Mouse (Mus musculus): ENCODE data around the gene Irf9. TPM values are rescaled to one million over a fixed set of nuclear protein-coding genes. Genes with fewer than 3 reads are reported as not detected.

Gene Irf9
- polyA plus RNA-seq (2015; fragmentation: Nextera tagmentation; extraction: Ambion mirVana), result 10.5 and 10.8 TPM in 2 replicates

DNA sequence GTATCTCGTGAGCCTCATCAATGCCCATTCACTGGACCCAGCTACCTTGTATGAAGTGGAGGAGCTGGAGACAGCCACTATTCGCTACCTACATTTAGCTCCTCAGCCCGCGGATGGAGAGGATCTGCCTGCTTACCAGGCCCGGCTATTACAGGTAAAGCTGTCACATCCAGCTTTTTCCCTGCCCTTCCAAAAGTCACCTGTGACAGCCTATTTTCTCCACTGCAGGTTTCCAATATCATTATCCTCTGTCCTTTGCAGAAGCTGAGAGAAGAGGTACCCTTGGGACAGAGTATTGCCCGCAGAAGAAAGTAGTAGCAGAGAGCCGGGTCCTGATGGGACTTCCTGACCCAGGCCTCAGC is at the start of gene Irf9:
Irf9 (plus strand) TSS at position 301 of the 362 bp plus-strand sequence.
- 80% methylated on average over 7 of the region's 7 CpGs for WGBS
- Histone ChIP-seq H3K4me3 (replicated peaks) (peak within 1 kb of the TSS; percentile 39), H3K4me2 (replicated peaks) (peak within 1 kb of the TSS; percentile 74), H3K27ac (peak within 1 kb of the TSS; percentile 82), H3K4me1 (replicated peaks) (0 out of 2 replicates have a peak, but pooled peaks cover 10% of the 10 kb centered on the region), H3K9ac (peak within 1 kb of the TSS; percentile 56), H3K27me3 (replicated peaks) (no peaks in the 10 kb centered on the region), H3K36me3 (peaks cover 49% of the 10 kb centered on the region), H3K9me3 (no peaks in the 10 kb centered on the region)
- ATAC-seq, result no peak

DNA sequence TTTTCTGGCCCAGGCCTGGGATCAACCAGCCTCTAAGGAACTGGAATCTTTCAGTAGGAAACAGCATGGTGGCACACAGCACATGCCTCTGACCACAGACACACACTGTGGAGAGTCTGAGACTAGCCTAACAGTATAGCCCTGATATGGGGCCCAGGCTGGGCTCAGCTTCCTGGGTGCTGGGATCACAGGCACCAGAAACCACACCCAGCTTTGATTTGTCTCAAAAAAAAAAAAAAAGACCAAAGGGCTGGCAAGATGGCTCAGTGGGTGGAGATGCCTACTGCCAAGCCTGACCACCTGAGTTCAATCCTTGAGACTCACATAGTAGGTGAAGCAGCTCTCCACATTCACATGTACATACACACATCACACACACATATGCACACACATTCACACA is 48.7 kb upstream of the Irf9 start:
- H3K27me3 ChIP-seq (replicated peaks), result no peaks in the 10 kb centered on the region
- H3K36me3 ChIP-seq, result no peaks in the 10 kb centered on the region
- no peak overlapping the region for H3K4me2 ChIP-seq (replicated peaks)
- H3K4me1 ChIP-seq (replicated peaks), result no peaks in the 10 kb centered on the region
- H3K4me3 ChIP-seq (replicated peaks), result no peak overlapping the region
- no peaks in the 10 kb centered on the region for H3K9me3 ChIP-seq
- peak; percentile 44; the same call in 1 of the 2 replicates for ATAC-seq
- H3K9ac ChIP-seq, result no peak overlapping the region
- no peak overlapping the region for H3K27ac ChIP-seq

DNA sequence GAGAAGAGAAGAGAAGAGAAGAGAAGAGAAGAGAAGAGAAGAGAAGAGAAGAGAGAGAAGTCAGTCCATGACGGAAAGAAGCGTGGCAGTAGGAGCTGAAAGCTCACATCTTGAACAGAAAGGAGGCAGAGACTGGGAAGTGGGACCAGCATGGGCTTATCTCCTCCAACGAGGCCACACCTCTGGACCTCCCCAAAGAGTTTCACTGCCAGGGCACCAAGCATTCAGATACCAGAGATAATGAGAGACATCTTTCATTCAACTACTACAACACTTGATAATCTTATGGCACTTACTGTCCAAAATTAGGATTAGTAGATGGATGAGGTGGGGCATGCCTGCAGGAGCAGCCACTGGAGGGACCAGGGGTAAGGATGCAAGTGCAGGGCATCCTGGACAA is 47.6 kb upstream of the Irf9 start:
- Histone ChIP-seq H3K4me2 (replicated peaks) (no peak overlapping the region), H3K9ac (no peak overlapping the region), H3K4me1 (replicated peaks) (no peaks in the 10 kb centered on the region), H3K9me3 (no peaks in the 10 kb centered on the region), H3K27ac (no peak overlapping the region), H3K4me3 (replicated peaks) (no peak overlapping the region), H3K27me3 (replicated peaks) (no peaks in the 10 kb centered on the region), H3K36me3 (no peaks in the 10 kb centered on the region)
- 75% methylated on average over 3 of the region's 3 CpGs for WGBS
- ATAC-seq, result no peak

DNA sequence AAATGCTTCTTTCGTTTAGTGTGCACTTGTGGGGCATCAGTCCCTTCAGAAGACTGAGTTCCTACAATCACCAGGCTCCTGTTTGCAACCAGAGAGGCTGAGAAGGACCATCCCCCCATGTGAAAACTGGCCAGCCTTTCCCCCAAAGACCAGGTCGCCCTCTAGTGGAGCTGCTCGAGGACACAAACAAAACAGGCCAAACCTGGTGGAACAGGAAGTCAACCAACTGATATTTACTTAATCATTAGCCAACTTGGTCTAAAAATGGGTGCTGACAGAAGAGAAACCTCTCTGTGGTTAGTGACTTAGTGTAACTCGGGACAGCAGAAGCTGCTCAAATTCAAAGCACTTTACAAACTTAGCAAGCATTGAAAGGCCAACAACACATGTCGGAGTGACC is 46.4 kb upstream of the Irf9 start:
- Histone ChIP-seq H3K4me2 (replicated peaks) (0 out of 2 replicates have a peak overlapping the region, but pooled peaks have one; percentile 17), H3K4me1 (replicated peaks) (peaks cover 10% of the 10 kb centered on the region), H3K27me3 (replicated peaks) (no peaks in the 10 kb centered on the region), H3K9ac (no peak overlapping the region), H3K36me3 (no peaks in the 10 kb centered on the region), H3K9me3 (no peaks in the 10 kb centered on the region), H3K27ac (peak overlapping the region; percentile 64; the same call in 1 of the 2 replicates), H3K4me3 (replicated peaks) (no peak overlapping the region)
- WGBS, result 25% methylated on average over 5 of the region's 5 CpGs
- no peak for ATAC-seq

DNA sequence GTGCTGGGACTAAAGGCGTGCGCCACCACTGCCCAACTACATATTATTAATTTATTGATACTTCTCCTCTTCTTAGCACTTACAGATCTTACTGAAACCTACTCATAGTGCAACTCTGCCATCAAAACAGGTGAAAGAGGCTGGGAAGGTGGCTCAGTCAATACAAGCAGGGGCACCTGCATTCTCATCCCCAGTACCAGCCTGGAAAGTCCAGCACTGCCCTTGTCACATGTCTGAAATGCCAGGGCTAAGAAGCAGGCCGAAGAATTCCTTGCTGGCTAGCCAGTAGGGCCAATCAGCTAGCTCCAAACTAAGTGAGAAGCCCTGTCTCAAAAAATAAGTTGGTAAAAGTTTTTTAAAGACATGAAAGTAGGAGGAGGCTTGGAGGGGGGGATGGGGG is 45.8 kb upstream of the Irf9 start:
- Histone ChIP-seq H3K4me1 (replicated peaks) (peaks cover 13% of the 10 kb centered on the region), H3K9ac (no peak overlapping the region), H3K9me3 (no peaks in the 10 kb centered on the region), H3K4me2 (replicated peaks) (no peak overlapping the region), H3K4me3 (replicated peaks) (no peak overlapping the region), H3K36me3 (no peaks in the 10 kb centered on the region), H3K27ac (0 out of 2 replicates have a peak overlapping the region, but pooled peaks have one; percentile 64), H3K27me3 (replicated peaks) (no peaks in the 10 kb centered on the region)
- ATAC-seq, result no peak
- 86% methylated on average over 3 of the region's 3 CpGs for WGBS

DNA sequence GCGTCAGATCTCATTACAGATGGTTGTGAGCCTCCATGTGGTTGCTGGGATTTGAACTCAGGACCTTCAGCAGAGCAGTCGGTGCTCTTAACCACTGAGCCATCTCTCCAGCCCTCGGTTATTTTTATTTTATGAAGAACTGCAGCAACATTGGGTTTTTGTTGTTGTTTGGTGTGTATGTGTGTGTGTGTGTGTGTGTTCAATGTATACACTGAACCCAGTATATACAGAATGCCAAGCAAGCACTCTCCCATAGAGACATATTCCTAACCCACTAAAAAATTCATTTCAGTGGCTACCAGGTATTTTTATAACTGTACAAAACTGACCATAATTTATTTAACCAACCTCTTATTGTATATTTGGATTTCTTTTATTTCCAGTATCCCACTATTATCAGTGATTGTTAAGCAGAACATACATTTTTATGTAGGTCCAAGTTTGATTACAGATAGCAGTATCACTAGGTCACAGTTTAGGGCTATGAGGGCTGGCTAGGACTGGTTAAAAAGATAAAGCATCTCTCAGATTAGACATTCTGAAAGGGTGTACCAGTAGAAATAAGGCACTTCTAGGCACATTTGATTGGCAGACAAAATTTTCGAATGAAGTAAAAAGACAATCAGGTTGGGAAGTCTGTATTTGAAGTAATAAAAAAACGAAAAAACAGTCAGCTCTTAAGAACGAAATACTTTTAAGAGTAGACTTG is 44.5 kb upstream of the Irf9 start:
- no peaks in the 10 kb centered on the region for H3K9me3 ChIP-seq
- no peak for ATAC-seq
- no peaks in the 10 kb centered on the region for H3K36me3 ChIP-seq
- H3K4me3 ChIP-seq (replicated peaks), result no peak overlapping the region
- 52% methylated on average over 6 of the region's 6 CpGs for WGBS
- peak overlapping the region; percentile 97; the same call in 1 of the 2 replicates for H3K27ac ChIP-seq
- H3K4me2 ChIP-seq (replicated peaks), result peak overlapping the region; percentile 68
- no peak overlapping the region for H3K9ac ChIP-seq
- no peaks in the 10 kb centered on the region for H3K27me3 ChIP-seq (replicated peaks)
- H3K4me1 ChIP-seq (replicated peaks), result peaks cover 13% of the 10 kb centered on the region

DNA sequence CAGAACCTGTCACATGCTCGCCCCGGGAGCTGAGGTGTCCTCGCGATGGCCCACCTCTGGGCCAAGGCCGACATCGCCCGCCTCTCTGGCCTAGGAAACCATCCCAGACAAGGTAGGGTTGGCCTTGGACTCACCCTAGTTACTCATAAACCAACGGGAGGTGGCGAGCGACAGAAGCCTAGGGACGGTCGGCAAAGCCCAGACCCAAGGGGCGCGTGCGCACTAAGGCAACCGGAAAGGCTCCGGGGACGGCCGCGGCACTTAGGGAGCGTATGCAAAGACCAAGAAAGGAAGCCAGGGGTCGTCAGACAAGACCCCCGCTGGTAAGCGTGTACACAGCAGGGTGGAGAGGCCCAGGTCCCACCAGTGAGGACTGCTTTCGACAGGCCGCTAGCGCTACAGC is 43.6 kb upstream of the Irf9 start, which contains the start of gene Dcaf11:
Dcaf11 (plus strand) TSS at position 208 of the 403 bp plus-strand sequence.
- Histone ChIP-seq H3K4me1 (replicated peaks) (peaks cover 13% of the 10 kb centered on the region), H3K9ac (peak within 1 kb of the TSS; percentile 74), H3K27ac (peak within 1 kb of the TSS; percentile 97), H3K36me3 (peaks cover 7% of the 10 kb centered on the region; the same call in 1 of the 2 replicates), H3K9me3 (no peaks in the 10 kb centered on the region), H3K27me3 (replicated peaks) (no peaks in the 10 kb centered on the region), H3K4me3 (replicated peaks) (peak within 1 kb of the TSS; percentile 61), H3K4me2 (replicated peaks) (peak within 1 kb of the TSS; percentile 68)
- ATAC-seq, result peak; percentile 89
- WGBS, result under 1% methylated on average over 27 of the region's 27 CpGs

DNA sequence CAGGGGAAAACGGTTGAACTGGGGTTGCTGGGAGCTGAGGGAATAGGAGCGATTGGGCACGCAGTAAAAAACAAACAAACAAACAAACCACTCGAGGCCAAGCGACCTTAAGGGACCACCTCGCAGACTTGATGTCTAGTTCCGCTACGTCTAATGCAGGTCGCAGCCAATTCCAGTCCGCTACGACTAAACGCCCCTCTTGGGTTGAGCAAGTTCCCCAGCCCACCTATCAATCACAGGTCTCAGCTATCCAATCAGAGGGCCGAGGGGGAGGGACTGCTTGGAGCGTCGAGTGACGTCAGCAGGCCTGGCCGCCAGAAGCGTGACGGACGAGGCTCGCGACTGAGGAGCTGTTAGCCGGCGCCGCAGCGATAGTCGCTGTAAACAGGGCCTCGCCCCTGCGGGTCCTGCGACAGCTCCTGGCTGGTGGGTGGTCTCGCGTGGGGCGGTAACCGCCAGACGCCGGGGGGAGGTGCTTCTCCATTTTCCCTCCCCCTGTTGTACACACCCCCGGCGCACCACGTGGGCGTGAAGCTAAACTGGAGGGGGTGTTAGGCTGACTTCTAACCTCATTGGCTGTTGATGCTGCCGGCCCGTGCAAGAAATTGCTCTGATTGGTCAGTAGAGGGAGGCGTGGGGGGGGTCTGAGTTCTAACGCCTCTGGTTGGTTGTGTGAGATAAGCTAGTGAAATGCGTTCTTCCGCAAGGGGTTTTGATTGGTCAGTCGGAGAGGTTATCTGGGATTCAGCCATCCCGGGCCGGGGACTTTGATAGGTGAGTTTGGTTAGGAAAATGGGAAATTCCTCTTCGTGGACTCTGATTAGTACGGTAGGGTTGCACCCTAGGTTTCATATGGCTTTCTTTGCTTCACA is 42.9 kb upstream of the Irf9 start, which contains the start of gene A730061H03Rik:
A730061H03Rik (minus strand) TSS at position 205 of the 872 bp plus-strand sequence.
- WGBS, result under 1% methylated on average over 51 of the region's 51 CpGs
- H3K4me2 ChIP-seq (replicated peaks), result peak within 1 kb of the TSS; percentile 68
- peaks cover 13% of the 10 kb centered on the region for H3K4me1 ChIP-seq (replicated peaks)
- no peaks in the 10 kb centered on the region for H3K9me3 ChIP-seq
- H3K4me3 ChIP-seq (replicated peaks), result peak within 1 kb of the TSS; percentile 61
- H3K27ac ChIP-seq, result peak within 1 kb of the TSS; percentile 97
- peaks cover 14% of the 10 kb centered on the region for H3K36me3 ChIP-seq
- ATAC-seq, result peak; percentile 96
- H3K9ac ChIP-seq, result peak within 1 kb of the TSS; percentile 74
- H3K27me3 ChIP-seq (replicated peaks), result no peaks in the 10 kb centered on the region

DNA sequence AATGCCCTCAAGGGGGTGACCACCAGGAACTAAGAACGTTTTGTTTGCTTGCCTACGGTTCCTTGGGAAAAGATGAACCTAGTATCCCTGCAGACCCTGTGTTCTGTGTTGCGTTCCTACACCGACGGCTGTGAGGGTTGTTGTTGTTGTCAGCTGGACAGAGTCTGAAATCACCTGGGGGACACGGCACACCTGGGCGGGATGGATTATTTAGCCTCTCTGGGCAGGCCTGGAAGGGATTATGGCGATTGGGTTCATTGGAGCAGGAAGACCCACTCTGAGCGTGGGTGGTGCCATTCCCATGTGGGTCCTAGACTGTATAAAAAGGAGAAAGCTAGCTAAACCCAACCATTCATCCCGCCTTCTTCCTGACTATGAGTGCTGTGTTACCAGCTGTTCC is 41.5 kb upstream of the Irf9 start:
- ATAC-seq, result no peak
- H3K4me1 ChIP-seq (replicated peaks), result peaks cover 13% of the 10 kb centered on the region
- H3K36me3 ChIP-seq, result peaks cover 22% of the 10 kb centered on the region
- no peak overlapping the region for H3K27ac ChIP-seq
- no peaks in the 10 kb centered on the region for H3K27me3 ChIP-seq (replicated peaks)
- WGBS, result 84% methylated on average over 10 of the region's 10 CpGs
- H3K4me3 ChIP-seq (replicated peaks), result no peak overlapping the region
- H3K9ac ChIP-seq, result no peak overlapping the region
- 0 out of 2 replicates have a peak overlapping the region, but pooled peaks have one; percentile 68 for H3K4me2 ChIP-seq (replicated peaks)
- no peaks in the 10 kb centered on the region for H3K9me3 ChIP-seq

DNA sequence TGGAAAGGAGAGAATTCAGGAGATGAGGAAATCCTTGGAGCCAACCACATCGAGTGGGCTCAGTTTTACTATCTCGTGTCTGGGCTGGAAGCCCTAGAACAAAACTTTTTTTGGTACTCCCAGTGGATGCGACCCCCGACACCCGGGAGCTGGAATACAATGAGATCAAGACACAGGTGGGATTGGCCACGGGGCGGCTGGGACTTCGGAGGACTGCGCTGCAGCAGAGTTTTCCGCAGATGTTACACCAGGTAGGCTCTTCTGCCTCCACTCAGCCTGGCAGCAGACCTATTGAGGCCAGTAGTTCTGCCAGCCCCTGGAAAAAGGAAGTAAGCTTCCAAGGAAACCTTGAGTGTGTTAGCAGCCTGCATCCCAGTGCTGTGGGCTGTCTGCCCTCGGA is 40.1 kb upstream of the Irf9 start:
- H3K9ac ChIP-seq, result no peak overlapping the region
- WGBS, result 91% methylated on average over 11 of the region's 11 CpGs
- no peaks in the 10 kb centered on the region for H3K9me3 ChIP-seq
- ATAC-seq, result no peak
- no peak overlapping the region for H3K4me3 ChIP-seq (replicated peaks)
- H3K4me2 ChIP-seq (replicated peaks), result no peak overlapping the region
- no peak overlapping the region for H3K27ac ChIP-seq
- peaks cover 13% of the 10 kb centered on the region for H3K4me1 ChIP-seq (replicated peaks)
- no peaks in the 10 kb centered on the region for H3K27me3 ChIP-seq (replicated peaks)
- peaks cover 23% of the 10 kb centered on the region for H3K36me3 ChIP-seq

DNA sequence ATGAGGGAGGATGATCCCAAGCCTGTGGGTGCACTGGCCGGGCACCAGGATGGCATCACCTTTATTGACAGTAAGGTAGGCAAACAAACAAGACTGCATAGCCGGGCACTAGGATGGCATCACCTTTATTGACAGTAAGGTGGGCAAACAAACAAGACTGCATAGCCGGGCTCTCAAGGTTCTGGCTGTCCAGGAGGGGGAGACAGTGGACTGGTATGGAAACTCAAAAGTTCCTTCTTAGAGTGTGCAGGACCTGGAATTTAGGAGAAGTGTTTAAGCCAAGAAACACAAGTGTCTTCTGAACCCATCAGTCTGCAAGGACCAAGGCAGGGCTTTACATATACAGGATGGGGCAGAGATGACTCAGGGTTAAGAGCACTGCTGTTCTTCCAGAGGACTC is 37.6 kb upstream of the Irf9 start:
- no peak overlapping the region for H3K9ac ChIP-seq
- no peak overlapping the region for H3K4me2 ChIP-seq (replicated peaks)
- no peaks in the 10 kb centered on the region for H3K27me3 ChIP-seq (replicated peaks)
- no peaks in the 10 kb centered on the region for H3K9me3 ChIP-seq
- no peak overlapping the region for H3K4me3 ChIP-seq (replicated peaks)
- H3K27ac ChIP-seq, result no peak overlapping the region
- WGBS, result 67% methylated on average over 3 of the region's 3 CpGs
- ATAC-seq, result no peak
- H3K36me3 ChIP-seq, result peaks cover 29% of the 10 kb centered on the region
- H3K4me1 ChIP-seq (replicated peaks), result peaks cover 13% of the 10 kb centered on the region

DNA sequence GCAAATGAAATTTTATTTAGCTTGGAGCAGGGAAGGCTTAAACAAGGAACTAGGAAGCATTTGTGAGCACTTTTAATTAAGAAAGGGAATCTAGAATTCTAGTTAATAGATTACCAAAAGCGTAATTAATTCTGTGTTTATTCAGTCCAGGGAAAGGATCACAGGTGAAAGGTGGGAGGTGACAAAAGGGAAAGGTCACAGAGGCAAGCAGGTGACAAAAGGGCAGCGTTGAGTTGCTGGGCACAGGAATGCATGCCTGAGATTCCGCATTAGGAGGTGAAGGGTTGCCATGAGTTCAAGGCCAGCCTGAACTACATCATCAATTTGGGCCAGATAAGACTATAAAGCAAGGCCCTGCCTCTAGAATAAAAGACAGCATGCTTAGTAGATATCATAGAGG is 35.9 kb upstream of the Irf9 start:
- H3K27ac ChIP-seq, result no peak overlapping the region
- peaks cover 29% of the 10 kb centered on the region for H3K36me3 ChIP-seq
- no peak overlapping the region for H3K4me3 ChIP-seq (replicated peaks)
- ATAC-seq, result no peak
- no peak overlapping the region for H3K9ac ChIP-seq
- H3K27me3 ChIP-seq (replicated peaks), result no peaks in the 10 kb centered on the region
- H3K9me3 ChIP-seq, result no peaks in the 10 kb centered on the region
- H3K4me2 ChIP-seq (replicated peaks), result no peak overlapping the region
- WGBS, result 74% methylated on average over 3 of the region's 3 CpGs
- no peaks in the 10 kb centered on the region for H3K4me1 ChIP-seq (replicated peaks)

Measured in intestine, embryonic 15.5 days (tissue).